Mouse (Mus musculus) lung, postnatal 36 days (tissue): ENCODE measurements around the gene Aar2.
"Not testable (repeated sequence)": the region's sequence is repeated elsewhere in the genome, so short reads cannot be mapped to it uniquely, and the experiment has no call there.

Source experiments
- DNase-seq: peaks from one replicate; pipeline ENCODE4 v3.0.0; 2022; ENCODE audit warnings: mixed read lengths

The Aar2 gene

GRCm38 (mm10) chr2:156547123-156547891, at the start of gene Aar2:
Gene Aar2, plus strand, starts transcription at chr2:156547584.
- DNase-seq: peak; percentile 77

- peak; percentile 77 for DNase-seq
Observed at GRCm38 (mm10) chr2:156497915-156498314, 49.5 kb upstream of the Aar2 start.

DNA sequence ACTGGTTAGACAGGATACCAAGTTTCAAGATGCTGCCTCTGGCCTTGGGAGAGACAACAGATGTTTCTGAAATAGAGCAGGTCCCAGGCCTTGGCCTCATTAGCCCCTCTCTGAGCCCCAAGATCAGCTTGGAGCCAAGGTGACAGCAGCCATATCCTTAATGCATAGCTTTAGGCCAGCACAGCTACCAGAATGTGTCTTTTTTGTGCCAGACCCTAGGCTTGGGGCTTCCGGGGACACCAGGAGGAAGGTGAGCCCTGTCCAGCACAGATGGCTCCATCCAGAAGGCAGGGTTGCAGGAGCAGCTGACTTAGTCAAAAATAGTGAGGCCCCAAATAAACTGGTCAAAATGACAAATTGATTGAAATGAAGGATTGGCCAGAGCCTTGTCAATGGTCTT, 46.4 kb upstream of the Aar2 start:
- DNase-seq: no peak

DNA sequence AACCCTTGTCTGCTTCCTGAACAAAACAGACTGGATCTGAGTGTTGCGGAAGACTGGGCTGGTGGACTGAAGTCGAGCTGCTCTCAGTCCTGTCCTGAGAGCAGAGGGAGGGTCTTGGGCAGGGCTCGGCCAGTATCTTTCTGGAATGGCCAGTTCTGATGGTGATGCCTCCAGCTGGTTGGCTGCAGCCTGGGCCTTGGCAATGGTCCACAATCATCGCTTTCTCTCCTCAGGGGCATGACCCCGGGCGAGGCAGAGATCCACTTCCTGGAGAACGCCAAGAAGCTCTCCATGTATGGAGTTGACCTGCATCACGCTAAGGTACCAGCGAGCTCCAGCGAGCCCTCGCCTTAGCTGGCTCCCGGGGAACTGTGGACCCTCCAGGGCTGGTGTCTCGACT, 41.9 kb upstream of the Aar2 start:
- peak; percentile 69 for DNase-seq

- DNase-seq: no peak
Observed at GRCm38 (mm10) chr2:156512028-156512427, 35.4 kb upstream of the Aar2 start.

DNA sequence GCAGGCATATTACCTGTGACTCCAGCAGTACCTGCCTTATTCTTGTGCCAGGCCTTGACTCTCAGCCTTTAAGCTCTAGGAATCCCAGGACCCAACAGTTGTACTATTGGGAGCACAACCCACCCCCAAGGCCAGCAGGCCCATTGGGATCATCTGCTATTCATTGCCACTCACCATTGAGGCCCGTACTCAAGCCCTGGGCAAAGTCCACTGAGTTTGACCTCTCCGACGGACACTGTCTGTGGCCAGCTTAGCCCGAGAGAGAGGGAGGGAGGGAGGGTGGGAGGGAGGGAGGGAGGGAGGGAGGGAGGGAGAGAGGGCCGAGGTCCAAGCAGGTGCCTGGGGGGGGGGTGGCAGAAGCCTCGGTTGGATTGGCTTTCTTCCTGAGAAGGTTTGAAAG, 34.8 kb upstream of the Aar2 start:
- no peak for DNase-seq

- DNase-seq: no peak
Observed at GRCm38 (mm10) chr2:156515102-156515501, 32.3 kb upstream of the Aar2 start.

GRCm38 (mm10) chr2:156515565-156516185, 31.7 kb upstream of the Aar2 start:
- peak; percentile 81 for DNase-seq

DNA sequence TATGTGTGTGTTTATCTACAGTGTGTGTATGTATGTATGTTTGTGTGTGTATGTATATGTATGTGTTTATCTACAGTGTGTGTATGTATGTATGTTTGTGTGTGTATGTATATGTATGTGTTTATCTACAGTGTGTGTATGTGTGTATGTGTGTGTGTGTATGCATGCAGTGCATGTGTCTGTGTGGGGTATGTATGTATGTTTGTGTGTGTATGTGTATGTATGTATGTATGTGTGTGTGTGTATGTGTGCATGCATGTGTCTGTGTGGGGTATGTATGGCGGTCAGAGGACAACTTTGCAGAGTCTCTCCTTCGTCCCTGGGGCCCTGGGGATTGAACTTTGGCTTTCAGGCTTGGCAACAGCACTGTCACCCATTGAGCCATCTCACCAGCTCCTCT, 30.7 kb upstream of the Aar2 start:
- DNase-seq: not testable (repeated sequence)

DNA sequence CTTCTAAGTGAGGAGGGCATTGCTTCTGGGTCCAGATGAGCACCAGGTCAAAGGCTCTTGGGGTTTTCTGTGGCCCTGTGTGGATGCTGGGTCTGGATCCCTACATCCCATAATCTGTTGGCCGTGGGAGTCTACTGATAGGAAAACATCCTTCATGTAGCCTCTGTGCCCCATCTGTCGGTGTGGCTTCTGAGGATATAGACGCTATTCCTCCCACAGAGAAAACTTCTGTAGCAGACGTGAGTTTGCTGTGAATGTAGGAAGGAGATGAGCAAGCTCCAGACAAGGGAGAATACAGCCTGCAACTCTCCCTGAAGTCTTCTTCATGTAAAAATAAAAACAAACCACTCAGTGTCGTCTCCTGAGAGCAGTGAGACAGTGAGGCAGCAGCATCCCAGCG, 29.1 kb upstream of the Aar2 start:
- no peak for DNase-seq

DNA sequence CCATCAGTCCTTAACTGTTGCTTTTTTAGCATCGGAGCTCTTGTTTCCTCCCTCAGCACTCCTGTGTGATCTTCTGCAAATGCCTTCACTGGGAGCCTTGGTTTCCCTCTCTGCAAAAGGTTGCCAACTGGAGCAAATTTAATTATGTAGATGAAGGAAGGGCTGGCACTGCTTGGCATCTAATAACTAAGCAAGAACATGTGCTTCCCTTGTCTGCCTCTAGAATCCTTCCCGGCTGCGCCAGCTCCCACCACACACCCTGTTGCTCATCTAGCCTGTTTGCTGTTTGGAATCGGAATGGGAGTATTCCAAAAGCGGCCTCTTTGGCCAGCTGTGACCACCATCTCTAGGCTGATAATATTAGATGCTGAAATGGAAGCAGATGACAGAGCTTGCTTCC, 27.8 kb upstream of the Aar2 start:
- no peak for DNase-seq

- DNase-seq: peak; percentile 34
Observed at GRCm38 (mm10) chr2:156522994-156523393, 24.4 kb upstream of the Aar2 start.

DNA sequence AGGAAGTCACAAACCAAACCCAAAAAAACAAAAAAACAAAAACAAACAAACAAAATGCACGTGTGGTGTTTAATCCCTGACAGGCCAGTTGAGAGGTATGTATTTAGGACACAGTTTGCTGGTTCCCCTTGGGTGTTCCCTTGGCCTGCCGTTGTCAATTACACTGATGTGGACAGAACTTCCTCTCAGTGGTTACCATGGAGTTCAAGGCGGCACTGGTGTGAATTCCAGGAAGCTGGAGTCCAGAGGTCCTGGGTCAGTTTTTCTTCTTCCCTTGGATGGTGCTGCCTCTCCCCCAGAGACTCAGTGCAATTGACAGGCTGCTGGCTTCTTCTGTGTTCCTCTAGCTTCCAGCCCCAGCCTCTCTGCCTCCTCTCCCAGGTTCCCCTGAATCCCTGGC, 23.3 kb upstream of the Aar2 start:
- DNase-seq: peak; percentile 38

DNA sequence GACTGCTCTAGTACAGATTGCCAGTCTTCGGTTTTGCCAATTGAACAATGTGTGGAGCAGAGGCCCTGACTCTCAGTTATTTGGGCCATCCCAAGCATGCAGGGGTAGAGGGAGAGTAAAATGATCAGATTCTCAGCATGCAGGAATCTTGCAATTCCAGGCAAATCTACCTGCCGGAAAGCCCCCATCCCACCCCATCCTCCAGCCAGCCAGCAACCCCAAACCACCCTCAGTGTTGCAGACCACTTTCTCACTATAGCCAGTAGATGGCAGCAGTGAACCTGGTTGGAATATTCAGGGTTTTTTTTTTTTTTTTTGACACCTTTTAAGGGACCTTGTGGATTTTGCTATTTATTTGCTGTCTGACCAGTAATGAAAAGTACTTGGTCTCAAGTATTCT, 17.7 kb upstream of the Aar2 start:
- DNase-seq: peak; percentile 60

DNA sequence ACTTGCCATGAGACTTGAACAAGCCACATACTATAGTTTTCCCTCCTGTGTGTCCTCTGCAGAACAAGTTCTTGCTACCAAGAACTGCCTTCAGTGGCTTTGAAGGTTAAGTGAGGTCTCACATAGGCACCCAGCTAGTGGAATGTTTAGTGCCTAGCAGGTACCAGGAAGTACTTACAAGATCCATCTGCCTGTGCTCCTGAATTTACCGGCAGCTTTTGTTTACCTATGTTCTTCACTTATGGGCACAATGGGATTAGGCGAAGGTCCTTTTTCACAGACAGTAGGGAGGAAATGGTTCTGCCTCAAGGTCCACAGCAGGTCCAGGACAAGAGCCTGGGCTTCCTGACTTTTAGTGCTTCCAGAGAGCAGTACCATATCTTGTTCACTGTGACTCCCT, 14.2 kb upstream of the Aar2 start:
- DNase-seq: peak; percentile 19

- DNase-seq: peak; percentile 57
Observed at GRCm38 (mm10) chr2:156538817-156539555, 8.4 kb upstream of the Aar2 start.

DNA sequence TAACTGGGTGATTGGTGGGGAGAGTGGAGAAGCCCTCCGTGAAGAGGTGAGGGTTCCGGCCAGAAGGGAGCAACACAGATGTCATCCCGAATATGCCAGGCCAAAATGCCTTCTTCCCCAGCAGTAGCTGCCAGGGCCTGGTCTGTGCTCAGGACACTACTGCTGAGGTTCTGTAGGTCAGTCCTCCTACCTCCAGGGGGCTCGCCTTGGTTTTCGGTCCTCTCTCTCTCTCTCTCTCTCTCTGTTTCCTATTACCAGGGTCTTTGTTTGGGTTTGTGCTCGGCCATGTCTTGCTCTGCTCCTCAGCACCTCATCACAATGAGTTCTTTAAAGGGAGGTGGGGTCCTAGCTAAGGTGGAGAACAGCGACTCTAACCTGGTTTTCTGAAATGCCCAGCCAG, 6.4 kb upstream of the Aar2 start:
- no peak for DNase-seq

- no peak for DNase-seq
Observed at GRCm38 (mm10) chr2:156542410-156542809, 5.0 kb upstream of the Aar2 start.

DNA sequence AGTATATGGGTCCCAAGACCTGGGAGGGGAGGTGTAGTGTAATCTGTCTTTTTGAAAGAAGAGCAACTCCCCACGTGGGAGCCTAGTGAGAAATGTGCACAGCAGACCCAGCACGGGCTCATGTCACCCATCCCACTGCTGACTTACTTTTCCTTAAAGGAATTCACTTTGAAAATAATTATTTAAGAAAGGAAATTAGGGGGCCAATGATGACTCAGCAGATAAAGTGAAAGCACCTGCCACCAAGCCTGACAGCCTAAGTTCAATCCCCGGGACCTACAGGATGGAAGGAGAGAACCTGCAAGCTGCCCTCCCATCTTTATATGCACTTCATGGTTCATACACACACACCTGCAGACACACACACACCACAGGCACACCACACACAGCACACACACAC, 3.6 kb upstream of the Aar2 start:
- DNase-seq: no peak

GRCm38 (mm10) chr2:156552421-156552820, 5.0 kb downstream of the Aar2 start:
- DNase-seq: no peak

- DNase-seq: no peak
Observed at GRCm38 (mm10) chr2:156561808-156562207, 14.4 kb downstream of the Aar2 start.

DNA sequence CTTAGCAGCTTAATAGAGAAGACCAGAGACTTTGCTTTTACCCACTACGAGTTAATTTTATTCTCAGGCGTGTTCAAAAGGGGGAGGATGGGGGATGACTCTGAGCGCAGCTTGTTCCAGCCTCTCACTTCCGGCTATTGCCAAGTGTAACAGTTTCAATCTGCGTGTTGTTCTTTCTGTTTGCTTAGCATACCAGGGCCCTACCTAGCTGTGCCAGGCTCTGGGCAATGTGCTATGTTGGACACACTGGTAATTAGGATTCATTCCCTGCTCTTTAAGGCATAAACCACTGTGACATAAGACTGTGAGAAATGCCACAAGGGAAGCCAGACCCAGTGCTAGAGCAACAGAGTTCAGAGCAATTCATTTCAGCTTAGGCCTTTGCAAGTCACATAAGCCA, 16.2 kb downstream of the Aar2 start:
- DNase-seq: no peak

DNA sequence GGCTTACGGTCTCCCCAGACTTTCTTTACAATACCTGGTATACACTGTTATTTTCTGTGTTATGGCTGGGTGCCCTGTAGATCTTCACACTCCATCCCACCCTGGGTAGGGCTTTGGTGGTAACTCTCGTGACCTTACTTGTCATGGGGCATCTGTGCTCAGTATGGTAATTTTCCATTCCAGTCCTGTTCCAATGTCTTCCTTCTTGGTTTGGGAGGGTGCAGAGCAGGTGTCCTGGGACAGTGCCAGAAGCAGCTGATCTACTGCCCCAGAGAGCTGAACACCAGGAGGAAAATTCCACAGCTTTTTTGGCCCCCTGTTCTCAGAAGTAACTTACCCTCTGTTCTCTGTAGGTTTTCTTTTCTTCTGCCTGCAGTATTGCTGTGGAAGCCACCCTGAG, 19.1 kb downstream of the Aar2 start:
- DNase-seq: no peak

GRCm38 (mm10) chr2:156568647-156569046, 21.3 kb downstream of the Aar2 start:
- DNase-seq: no peak
